Mouse (Mus musculus) forebrain, embryonic 16.5 days (tissue): ENCODE measurements around the gene Zdhhc3. TPM values are rescaled to one million over a fixed set of nuclear protein-coding genes. Genes with fewer than 3 reads are reported as not detected.
A peak's percentile ranks its signal among the peaks of the same experiment; 100 is the strongest.

Experiments
- ATAC-seq: fragments of 200-750 bp; cut with Nextera tagmentation; 2 replicates; pipeline ENCODE4 v1.8.0; 2017; ENCODE audit warnings: mild to moderate bottlenecking, moderate library complexity
- H3K27ac ChIP-seq: fragments of 300-500 bp; sonication (generic); 2 replicates; pipeline ENCODE4 v1.5.1; 2014; ENCODE audit warnings: low read length, control low read depth
- H3K27me3 ChIP-seq: fragments of 300-500 bp; sonication (generic); replicated peaks from 2 replicates; pipeline ENCODE4 v1.6.1; 2014; ENCODE audit warnings: low read length; ENCODE audit not compliant: control insufficient read depth, insufficient read depth
- H3K36me3 ChIP-seq: fragments of 300-500 bp; sonication (generic); 2 replicates; pipeline ENCODE4 v1.6.1; 2014; ENCODE audit not compliant: control insufficient read depth, insufficient read depth
- H3K4me1 ChIP-seq: fragments of 300-500 bp; sonication (generic); replicated peaks from 2 replicates; pipeline ENCODE4 v1.6.1; 2014; ENCODE audit warnings: low read length; ENCODE audit not compliant: control insufficient read depth, insufficient read depth
- H3K4me2 ChIP-seq: fragments of 300-500 bp; sonication (generic); 2 replicates; pipeline ENCODE4 v1.6.1; 2014; ENCODE audit warnings: mild to moderate bottlenecking, low read length, control low read depth
- H3K4me3 ChIP-seq: fragments of 300-500 bp; sonication (generic); replicated peaks from 2 replicates; pipeline ENCODE4 v1.5.1; 2014; ENCODE audit warnings: mild to moderate bottlenecking, low read length, control low read depth
- H3K9ac ChIP-seq: fragments of 300-500 bp; sonication (generic); replicated peaks from 2 replicates; pipeline ENCODE4 v1.6.1; 2014; ENCODE audit warnings: low read depth, low read length, control low read depth
- H3K9me3 ChIP-seq: fragments of 300-500 bp; sonication (generic); 2 replicates; pipeline ENCODE4 v1.6.1; 2016; ENCODE audit warnings: low read length; ENCODE audit not compliant: control insufficient read depth
- WGBS: fragments of 180-500 bp; shearing (Covaris S2); extraction: QIAGEN DNeasy Blood & Tissue Kit; methylation state at CpG from one replicate; pipeline ENCODE4 v1.1.7; 2014; 5-methylcytosine and 5-hydroxymethylcytosine counted together
- polyA plus RNA-seq: library from polyadenylated mRNA; unstranded; fragments of >200 nt; fragmentation: Nextera tagmentation; extraction: Ambion mirVana; gene quantifications from 2 replicates; pipeline ENCODE4 v1.2.1, GENCODE M21; 2015

The Zdhhc3 gene
- 82.1 and 90.0 TPM in 2 replicates for polyA plus RNA-seq

DNA sequence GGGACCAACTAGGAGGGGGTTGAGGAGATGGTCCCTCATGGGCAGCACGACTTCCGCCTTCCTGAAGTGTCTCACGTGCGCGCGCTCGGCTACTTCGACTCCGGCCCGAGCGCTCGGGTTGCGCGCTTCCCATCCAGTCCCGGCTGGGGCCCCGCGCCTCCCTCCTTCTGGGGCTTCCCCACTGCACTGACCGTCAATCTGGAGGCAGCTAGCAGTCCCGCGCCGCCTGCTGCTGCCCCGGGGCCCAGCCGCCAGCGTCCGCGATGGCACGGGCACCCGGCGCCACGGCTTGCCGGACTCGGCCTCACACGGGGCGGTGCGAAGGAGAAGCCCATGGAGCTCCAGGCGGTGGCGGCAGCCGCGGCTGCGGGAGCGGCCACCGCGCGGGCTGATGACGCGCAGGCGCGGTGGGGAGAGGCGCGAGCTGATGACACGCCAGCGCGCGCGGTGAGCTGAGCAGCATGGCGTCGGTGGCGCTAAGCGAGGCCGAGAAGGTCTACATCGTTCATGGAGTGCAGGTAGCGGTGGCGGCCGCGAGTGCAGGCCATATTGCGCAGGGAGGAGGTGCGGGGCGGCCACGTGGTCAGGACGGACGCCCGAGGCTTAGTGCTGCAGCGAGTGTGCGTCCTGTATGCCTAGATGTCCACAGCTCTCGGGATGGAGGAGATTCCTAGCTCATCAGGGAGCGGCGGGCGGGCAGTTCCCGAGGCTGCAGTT is at the start of gene Zdhhc3, which contains the start of gene Exosc7:
Gene Zdhhc3, minus strand, starts transcription at position 401 of the 717 bp plus-strand sequence.
Gene Exosc7, plus strand, starts transcription at position 411 of the 717 bp plus-strand sequence.
- peaks cover 19% of the 10 kb centered on the region for H3K4me1 ChIP-seq
- peak within 1 kb of the TSS; percentile 81 for H3K9ac ChIP-seq
- under 1% methylated on average over 74 of the region's 79 CpGs for WGBS
- H3K36me3 ChIP-seq: no peaks in the 10 kb centered on the region
- peak within 1 kb of the TSS; percentile 68 for H3K4me3 ChIP-seq
- no peaks in the 10 kb centered on the region for H3K27me3 ChIP-seq
- H3K4me2 ChIP-seq: peak within 1 kb of the TSS; percentile 93
- H3K9me3 ChIP-seq: no peaks in the 10 kb centered on the region
- H3K27ac ChIP-seq: peak within 1 kb of the TSS; percentile 87
- peak; percentile 96 for ATAC-seq

DNA sequence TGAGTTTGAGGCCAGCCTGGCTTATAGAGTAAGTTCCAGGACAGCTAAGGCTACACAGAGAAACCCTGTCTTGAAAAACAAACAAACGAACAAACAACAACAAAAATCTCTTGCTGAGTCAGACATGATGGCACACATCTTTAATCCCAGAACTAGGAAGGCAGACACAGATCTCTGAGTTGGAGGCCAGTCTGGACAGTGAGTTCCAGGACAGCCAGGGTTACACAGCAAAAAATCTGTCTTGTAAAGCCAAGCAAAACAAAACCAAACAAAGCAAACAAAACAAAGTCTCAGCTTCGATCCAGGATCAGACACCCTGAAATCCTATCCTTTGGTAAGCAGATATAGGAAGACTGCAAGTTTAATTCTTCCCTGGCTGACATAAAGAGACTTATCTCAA is 48.8 kb upstream of the Zdhhc3 start:
- H3K36me3 ChIP-seq: no peaks in the 10 kb centered on the region
- H3K27me3 ChIP-seq: no peaks in the 10 kb centered on the region
- H3K9ac ChIP-seq: no peak overlapping the region
- WGBS: 72% methylated on average over 2 of the region's 2 CpGs
- H3K4me3 ChIP-seq: no peak overlapping the region
- no peak overlapping the region for H3K4me2 ChIP-seq
- no peak for ATAC-seq
- H3K27ac ChIP-seq: no peak overlapping the region
- H3K4me1 ChIP-seq: no peaks in the 10 kb centered on the region
- H3K9me3 ChIP-seq: no peaks in the 10 kb centered on the region

GRCm38 (mm10) chr9:123159330-123159729 is 46.3 kb upstream of the Zdhhc3 start:
- Histone ChIP-seq H3K4me1 (no peaks in the 10 kb centered on the region), H3K9me3 (no peaks in the 10 kb centered on the region), H3K4me3 (no peak overlapping the region), H3K27me3 (no peaks in the 10 kb centered on the region), H3K36me3 (no peaks in the 10 kb centered on the region), H3K27ac (no peak overlapping the region), H3K4me2 (no peak overlapping the region), H3K9ac (no peak overlapping the region)
- 63% methylated on average over 7 of the region's 7 CpGs for WGBS
- no peak; the same call in 1 of the 2 replicates for ATAC-seq

GRCm38 (mm10) chr9:123158125-123158836 is 45.3 kb upstream of the Zdhhc3 start:
- H3K4me1 ChIP-seq: no peaks in the 10 kb centered on the region
- WGBS: 66% methylated on average over 8 of the region's 8 CpGs
- no peaks in the 10 kb centered on the region for H3K9me3 ChIP-seq
- no peak overlapping the region for H3K27ac ChIP-seq
- H3K4me3 ChIP-seq: no peak overlapping the region
- no peak overlapping the region for H3K9ac ChIP-seq
- H3K36me3 ChIP-seq: no peaks in the 10 kb centered on the region
- H3K27me3 ChIP-seq: no peaks in the 10 kb centered on the region
- ATAC-seq: no peak
- H3K4me2 ChIP-seq: no peak overlapping the region

- H3K27ac ChIP-seq: no peak overlapping the region
- no peak overlapping the region for H3K9ac ChIP-seq
- H3K27me3 ChIP-seq: no peaks in the 10 kb centered on the region
- H3K9me3 ChIP-seq: no peaks in the 10 kb centered on the region
- H3K4me2 ChIP-seq: no peak overlapping the region
- no peaks in the 10 kb centered on the region for H3K4me1 ChIP-seq
- peak; percentile 24; the same call in 1 of the 2 replicates for ATAC-seq
- H3K36me3 ChIP-seq: no peaks in the 10 kb centered on the region
- no peak overlapping the region for H3K4me3 ChIP-seq
Measured at GRCm38 (mm10) chr9:123157699-123158098, 44.7 kb upstream of the Zdhhc3 start.

DNA sequence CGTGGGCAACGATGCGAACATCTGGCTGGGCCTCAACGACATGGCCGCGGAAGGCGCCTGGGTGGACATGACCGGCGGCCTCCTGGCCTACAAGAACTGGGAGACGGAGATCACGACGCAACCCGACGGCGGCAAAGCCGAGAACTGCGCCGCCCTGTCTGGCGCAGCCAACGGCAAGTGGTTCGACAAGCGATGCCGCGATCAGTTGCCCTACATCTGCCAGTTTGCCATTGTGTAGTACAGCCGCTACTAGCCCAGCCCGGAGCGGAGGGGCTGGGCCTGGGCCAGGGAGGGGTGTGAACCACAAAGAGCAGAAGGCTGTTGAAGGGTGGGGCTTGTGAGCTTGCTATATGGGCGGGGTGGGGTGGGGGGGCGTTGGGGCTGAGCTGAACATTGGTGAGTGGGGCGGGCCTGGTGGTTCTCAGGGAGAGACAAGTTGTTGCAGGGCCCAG is 43.9 kb upstream of the Zdhhc3 start:
- Histone ChIP-seq H3K27me3 (no peaks in the 10 kb centered on the region), H3K27ac (no peak overlapping the region), H3K9ac (no peak overlapping the region), H3K36me3 (no peaks in the 10 kb centered on the region), H3K4me2 (peak overlapping the region; percentile 30), H3K9me3 (no peaks in the 10 kb centered on the region), H3K4me3 (peak overlapping the region; percentile 9), H3K4me1 (no peaks in the 10 kb centered on the region)
- ATAC-seq: peak; percentile 80
- WGBS: 32% methylated on average over 30 of the region's 30 CpGs

DNA sequence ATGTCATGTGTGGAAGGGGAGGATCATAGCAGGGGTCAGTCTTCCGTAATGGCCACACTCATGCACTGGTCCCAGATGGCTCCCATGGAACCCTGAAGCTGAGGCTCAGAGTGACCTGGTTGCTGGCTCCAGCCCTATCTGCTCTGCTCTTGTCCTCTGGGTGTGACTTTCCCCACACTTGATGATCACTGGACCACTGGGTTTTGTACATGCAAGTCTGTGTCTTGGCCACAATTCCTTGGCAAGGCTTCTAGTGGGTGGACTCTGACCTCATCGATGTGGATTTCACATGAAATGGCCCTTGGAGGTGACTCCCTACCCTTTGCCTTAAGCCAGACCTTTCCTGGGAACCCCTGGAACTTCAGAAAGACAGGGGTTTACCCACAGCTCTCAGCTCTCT is 40.1 kb upstream of the Zdhhc3 start:
- no peak overlapping the region for H3K27ac ChIP-seq
- no peaks in the 10 kb centered on the region for H3K9me3 ChIP-seq
- ATAC-seq: no peak
- no peak overlapping the region for H3K4me3 ChIP-seq
- no peak overlapping the region for H3K9ac ChIP-seq
- no peaks in the 10 kb centered on the region for H3K4me1 ChIP-seq
- no peak overlapping the region for H3K4me2 ChIP-seq
- no peaks in the 10 kb centered on the region for H3K36me3 ChIP-seq
- WGBS: 97% methylated on average over 2 of the region's 2 CpGs
- no peaks in the 10 kb centered on the region for H3K27me3 ChIP-seq

- Histone ChIP-seq H3K27ac (no peak overlapping the region), H3K9me3 (no peaks in the 10 kb centered on the region), H3K27me3 (no peaks in the 10 kb centered on the region), H3K9ac (no peak overlapping the region), H3K4me3 (no peak overlapping the region), H3K4me2 (no peak overlapping the region), H3K4me1 (no peaks in the 10 kb centered on the region), H3K36me3 (no peaks in the 10 kb centered on the region)
- ATAC-seq: no peak
- WGBS: 77% methylated on average over 3 of the region's 3 CpGs
Measured at GRCm38 (mm10) chr9:123152026-123152425, 39.0 kb upstream of the Zdhhc3 start.

DNA sequence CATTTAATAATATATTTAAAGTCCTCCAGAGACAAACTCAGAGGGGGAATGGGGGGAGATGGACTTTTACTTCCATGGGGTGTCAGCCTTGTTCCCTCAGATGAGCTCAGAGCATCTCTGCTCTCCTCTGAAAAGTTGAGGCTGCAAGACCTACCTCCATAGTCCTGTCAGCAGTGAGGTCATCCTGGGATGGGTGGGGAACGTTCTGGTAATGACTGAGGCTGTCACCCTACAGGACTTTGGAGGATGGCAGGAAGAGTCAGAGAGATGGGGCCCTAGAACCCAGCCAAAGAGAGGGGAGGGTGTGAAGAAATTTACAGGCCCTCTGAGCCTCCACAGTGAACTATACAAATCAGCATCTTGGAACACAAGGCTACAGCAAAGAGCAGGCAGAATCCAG is 38.6 kb upstream of the Zdhhc3 start:
- no peak overlapping the region for H3K9ac ChIP-seq
- no peaks in the 10 kb centered on the region for H3K4me1 ChIP-seq
- no peak overlapping the region for H3K4me3 ChIP-seq
- WGBS: 68% methylated on average over 1 of the region's 1 CpGs
- no peaks in the 10 kb centered on the region for H3K36me3 ChIP-seq
- H3K9me3 ChIP-seq: no peaks in the 10 kb centered on the region
- H3K27me3 ChIP-seq: no peaks in the 10 kb centered on the region
- no peak overlapping the region for H3K4me2 ChIP-seq
- H3K27ac ChIP-seq: no peak overlapping the region
- no peak for ATAC-seq
